Mouse (Mus musculus) stomach, postnatal 0 days (tissue): ENCODE data around the gene Gripap1. TPM values are rescaled to one million over a fixed set of nuclear protein-coding genes. Genes with fewer than 3 reads are reported as not detected.
"Not testable (repeated sequence)": the region's sequence is repeated elsewhere in the genome, so short reads cannot be mapped to it uniquely, and the experiment has no call there.

Source experiments
- ATAC-seq: fragments of 200-750 bp; cut with Nextera tagmentation; 2 replicates; pipeline ENCODE4 v1.8.0; 2017; ENCODE audit not compliant: low FRiP score, low TSS enrichment
- DNase-seq: peaks from one replicate; pipeline ENCODE4 v3.0.0-alpha.2; 2016; ENCODE audit warnings: low spot score
- H3K27ac ChIP-seq: fragments of 300-500 bp; sonication (generic); replicated peaks from 2 replicates; pipeline ENCODE4 v1.5.1; 2014; ENCODE audit warnings: mild to moderate bottlenecking, control low read depth
- H3K27me3 ChIP-seq: fragments of 300-500 bp; sonication (generic); 2 replicates; pipeline ENCODE4 v1.6.1; 2014; ENCODE audit warnings: low read length; ENCODE audit not compliant: control insufficient read depth, insufficient read depth
- H3K36me3 ChIP-seq: fragments of 300-500 bp; sonication (generic); 2 replicates; pipeline ENCODE4 v1.6.1; 2014; ENCODE audit warnings: low read length, mixed read lengths; ENCODE audit not compliant: control insufficient read depth, insufficient read depth
- H3K4me1 ChIP-seq: fragments of 300-500 bp; sonication (generic); replicated peaks from 2 replicates; pipeline ENCODE4 v1.6.1; 2014; ENCODE audit warnings: antibody characterized with exemption; ENCODE audit not compliant: control insufficient read depth, insufficient read depth
- H3K4me2 ChIP-seq: fragments of 300-500 bp; sonication (generic); replicated peaks from 2 replicates; pipeline ENCODE4 v1.6.1; 2014; ENCODE audit warnings: low read depth, mild to moderate bottlenecking, control low read depth, moderate library complexity
- H3K4me3 ChIP-seq: fragments of 300-500 bp; sonication (generic); 2 replicates; pipeline ENCODE4 v1.5.1; 2014; ENCODE audit warnings: low read depth, low read length, control low read depth
- H3K9ac ChIP-seq: fragments of 300-500 bp; sonication (generic); 2 replicates; pipeline ENCODE4 v1.6.1; 2014; ENCODE audit warnings: mild to moderate bottlenecking, low read length, control low read depth, mixed read lengths
- H3K9me3 ChIP-seq: fragments of 300-500 bp; sonication (generic); 2 replicates; pipeline ENCODE4 v1.6.1; 2016; ENCODE audit warnings: low read length; ENCODE audit not compliant: control insufficient read depth
- CTCF ChIP-seq: IDR thresholded peaks from 2 replicates; pipeline ENCODE4 v1.5.1; 2016; ENCODE audit warnings: antibody characterized with exemption, low read depth, mild to moderate bottlenecking, moderate library complexity
- EP300 ChIP-seq: optimal IDR thresholded peaks from 2 replicates; pipeline ENCODE3; 2016; ENCODE audit warnings: antibody characterized with exemption
- WGBS: fragments of 180-500 bp; shearing (Covaris S2); extraction: QIAGEN DNeasy Blood & Tissue Kit; methylation state at CpG from one replicate; pipeline ENCODE4 v1.1.7; 2014; 5-methylcytosine and 5-hydroxymethylcytosine counted together
- polyA plus RNA-seq: library from polyadenylated mRNA; unstranded; fragments of >200 nt; fragmentation: Nextera tagmentation; extraction: Ambion mirVana; gene quantifications from 2 replicates; pipeline ENCODE4 v1.2.1, GENCODE M21; 2015

Gene Gripap1
- polyA plus RNA-seq, 1 experiment from 2014 or later, result 20.0 TPM

DNA sequence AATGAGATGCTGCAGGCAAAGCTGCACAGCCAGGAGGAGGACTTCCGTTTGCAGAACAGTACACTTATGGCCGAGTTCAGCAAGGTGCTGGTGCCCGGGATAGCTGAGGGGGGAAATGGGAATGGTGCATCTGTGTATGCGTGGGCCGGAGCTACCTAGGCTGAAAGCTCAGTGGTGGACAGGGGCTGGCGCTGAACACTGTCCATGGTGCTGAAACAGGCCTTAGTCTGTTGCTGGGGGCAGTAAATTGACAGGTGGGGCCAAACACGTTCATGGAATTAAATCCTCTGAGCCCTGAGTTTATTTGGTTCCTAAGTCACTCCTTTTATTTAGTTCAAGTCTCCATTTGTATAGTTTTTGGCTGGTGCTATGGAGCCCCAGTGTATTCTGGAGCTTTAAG, 5.5 kb downstream of the Gripap1 start:
- no peak overlapping the region for H3K27ac ChIP-seq
- no peaks in the 10 kb centered on the region for H3K4me1 ChIP-seq
- H3K9ac ChIP-seq, result no peak overlapping the region
- TF ChIP-seq CTCF (no peak), EP300 (no peak)
- H3K4me2 ChIP-seq, result no peak overlapping the region
- DNase-seq (peak; percentile 40), ATAC-seq (no peak)
- H3K9me3 ChIP-seq, result no peaks in the 10 kb centered on the region
- H3K27me3 ChIP-seq, result no peaks in the 10 kb centered on the region
- no peak overlapping the region for H3K4me3 ChIP-seq
- no peaks in the 10 kb centered on the region for H3K36me3 ChIP-seq
- WGBS, result 25% methylated on average over 7 of the region's 7 CpGs

DNA sequence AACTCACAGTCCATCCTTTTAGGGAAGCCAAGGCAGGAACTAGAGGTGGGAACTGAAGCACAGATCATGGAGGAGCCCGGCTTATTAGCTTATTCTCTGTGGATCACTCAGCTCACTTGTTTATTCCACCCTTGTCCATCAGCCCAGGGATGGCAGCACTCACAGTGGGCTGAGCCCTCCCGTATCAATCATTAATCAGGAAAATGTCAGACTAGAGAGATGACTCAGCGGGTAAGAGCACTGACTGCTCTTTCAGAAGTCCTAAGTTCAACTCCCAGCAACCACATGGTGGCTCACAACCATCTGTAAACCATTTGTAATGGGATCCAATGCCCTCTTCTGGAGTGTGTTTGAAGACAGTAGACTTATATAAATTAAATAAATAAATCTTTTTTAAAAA, 7.8 kb downstream of the Gripap1 start:
- Histone ChIP-seq H3K27ac (no peak overlapping the region), H3K4me3 (no peak overlapping the region), H3K9me3 (no peaks in the 10 kb centered on the region), H3K36me3 (no peaks in the 10 kb centered on the region), H3K27me3 (no peaks in the 10 kb centered on the region), H3K9ac (no peak overlapping the region), H3K4me2 (no peak overlapping the region), H3K4me1 (no peaks in the 10 kb centered on the region)
- whole genome bisulfite sequencing, result 75% methylated on average over 3 of the region's 3 CpGs
- ATAC-seq, result no peak
- no peak for DNase-seq
- TF ChIP-seq CTCF, result no peak
- no peak for TF ChIP-seq EP300

DNA sequence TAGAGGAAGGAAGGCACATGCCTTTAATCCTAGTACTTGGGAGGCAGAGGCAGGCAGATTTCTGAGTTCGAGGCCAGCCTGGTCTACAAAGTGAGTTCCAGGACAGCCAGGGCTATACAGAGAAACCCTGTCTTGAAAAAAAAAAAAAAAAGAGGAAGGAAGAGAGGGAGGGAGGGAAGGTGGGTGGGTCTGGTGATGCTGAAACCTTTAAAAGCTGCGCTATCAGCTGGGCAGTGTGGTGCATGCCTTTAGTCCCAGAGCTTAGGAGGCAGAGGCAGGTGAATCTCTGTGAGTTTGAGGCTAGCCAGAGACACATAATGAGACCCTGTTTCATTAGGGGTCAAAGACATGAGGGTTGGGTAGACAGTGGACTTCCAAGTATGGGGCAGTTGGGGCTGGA, 12.6 kb downstream of the Gripap1 start:
- not testable (repeated sequence) for H3K9ac ChIP-seq, DNase-seq, ATAC-seq, H3K27ac ChIP-seq, H3K9me3 ChIP-seq, H3K27me3 ChIP-seq, H3K4me3 ChIP-seq, H3K36me3 ChIP-seq, H3K4me1 ChIP-seq, H3K4me2 ChIP-seq
- 71% methylated on average over 1 of the region's 2 CpGs for WGBS

DNA sequence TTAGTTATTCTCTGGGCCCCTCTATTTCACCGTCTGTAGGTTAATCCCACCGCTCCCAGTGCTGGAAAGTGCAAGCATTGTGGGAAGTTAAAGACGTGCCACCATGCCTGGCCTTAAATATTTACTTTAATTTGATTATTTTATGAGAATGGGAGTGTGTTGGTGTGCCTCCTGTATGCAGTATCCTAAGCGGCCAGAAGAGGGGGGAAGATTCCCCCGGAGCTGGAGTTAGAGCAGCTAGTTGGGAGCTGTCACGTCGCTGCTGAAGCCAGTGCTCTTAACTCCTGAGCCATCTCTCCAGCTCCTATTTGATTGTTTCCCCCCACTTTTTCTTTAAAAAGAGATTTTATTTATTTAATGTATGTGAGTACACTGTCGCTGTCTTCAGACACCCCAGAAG, 25.5 kb downstream of the Gripap1 start:
- peak; percentile 41 for DNase-seq
- not testable (repeated sequence) for H3K36me3 ChIP-seq, ATAC-seq

DNA sequence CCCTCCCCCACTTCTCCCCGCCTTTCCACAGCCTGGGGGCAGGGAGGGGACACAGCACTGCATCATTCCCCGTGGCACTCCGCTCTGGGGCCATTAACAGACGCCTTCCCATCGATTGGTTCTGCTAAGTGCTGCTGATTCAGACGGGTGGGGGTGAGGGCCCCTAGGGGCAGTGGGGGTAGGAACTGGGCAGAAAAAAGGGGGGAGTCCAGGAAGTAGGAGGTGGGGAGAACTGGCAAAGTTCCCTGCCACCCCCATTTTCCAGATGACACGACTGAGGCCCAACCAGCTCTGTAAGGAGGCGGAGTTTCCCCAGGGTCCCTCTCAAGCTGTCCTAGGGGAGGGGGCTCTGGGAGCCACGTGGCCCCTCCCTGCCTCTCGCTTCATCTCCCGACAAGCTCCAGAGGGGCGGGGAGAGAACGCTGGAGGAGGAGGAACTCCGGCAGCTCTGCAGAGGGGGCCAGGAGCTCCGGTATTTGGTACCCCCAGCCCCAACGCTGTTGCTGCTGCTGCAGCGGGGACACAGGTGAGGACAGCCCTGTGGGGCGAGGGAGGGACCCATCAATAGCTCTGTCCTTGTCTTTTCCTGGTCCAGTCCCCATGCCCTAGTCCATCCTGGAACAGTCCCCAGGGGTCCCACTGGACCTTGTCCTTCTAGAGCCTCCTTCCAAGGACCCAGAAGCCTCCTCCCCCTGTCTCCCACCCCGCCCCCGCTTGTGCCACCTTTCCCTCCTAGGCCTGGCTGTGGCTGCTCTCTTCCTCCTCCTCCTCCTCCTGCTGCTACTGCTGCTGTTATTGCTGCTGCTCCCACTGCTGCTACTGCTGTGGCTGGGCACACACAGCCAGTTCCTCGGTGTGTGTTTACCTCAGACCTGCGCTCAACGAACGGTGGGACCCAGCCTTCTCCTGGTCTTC, 32.6 kb downstream of the Gripap1 start, which contains the start of gene Kcnd1:
Gene Kcnd1 (plus strand): TSS at position 425 of the 915 bp plus-strand sequence.
- Histone ChIP-seq H3K27me3 (no peaks in the 10 kb centered on the region), H3K9me3 (no peaks in the 10 kb centered on the region), H3K4me2 (peak within 1 kb of the TSS; percentile 49), H3K36me3 (no peaks in the 10 kb centered on the region), H3K4me1 (no peaks in the 10 kb centered on the region), H3K4me3 (peak within 1 kb of the TSS; percentile 44), H3K9ac (peak within 1 kb of the TSS; percentile 27; the same call in 1 of the 2 replicates), H3K27ac (no peak within 1 kb of the TSS)
- WGBS, result 13% methylated on average over 21 of the region's 24 CpGs
- peak; percentile 75 for ATAC-seq
- peak; percentile 20 for DNase-seq
- TF ChIP-seq CTCF, result no peak
- TF ChIP-seq EP300, result no peak

More for the DNA sequence above, 25.5 kb downstream of the Gripap1 start:
- H3K27ac ChIP-seq, H3K4me2 ChIP-seq, H3K4me1 ChIP-seq, H3K9me3 ChIP-seq, H3K9ac ChIP-seq, H3K27me3 ChIP-seq, H3K4me3 ChIP-seq: not testable (repeated sequence)
- WGBS, result 41% methylated on average over 8 of the region's 8 CpGs
- TF ChIP-seq CTCF, result peak; percentile 60

DNA sequence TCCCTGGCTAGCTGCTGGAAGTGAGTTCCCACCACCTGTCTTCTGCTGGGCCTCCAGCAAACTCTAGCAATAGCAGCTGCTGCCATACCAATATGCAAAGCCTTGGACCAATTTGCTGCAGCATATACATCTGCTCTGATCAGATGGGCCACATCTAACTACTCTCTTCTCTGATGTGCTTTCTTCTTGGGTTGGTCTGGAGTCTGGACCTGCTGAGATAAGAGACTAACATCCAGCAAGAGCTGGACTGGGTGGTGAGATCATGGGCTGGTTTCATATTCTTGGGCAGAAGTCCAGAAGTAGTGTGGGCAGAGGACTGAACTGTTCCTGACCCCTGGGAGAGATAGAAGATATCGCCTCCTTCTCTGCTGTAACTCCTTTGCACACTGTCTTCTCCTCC, 47.6 kb downstream of the Gripap1 start:
- Histone ChIP-seq H3K27me3 (no peaks in the 10 kb centered on the region), H3K36me3 (no peaks in the 10 kb centered on the region), H3K4me1 (no peaks in the 10 kb centered on the region), H3K9ac (no peak overlapping the region), H3K9me3 (no peaks in the 10 kb centered on the region), H3K4me3 (no peak overlapping the region), H3K4me2 (no peak overlapping the region), H3K27ac (no peak overlapping the region)
- no peak for ATAC-seq
- WGBS, result 92% methylated on average over 1 of the region's 1 CpGs
- TF ChIP-seq EP300 (no peak), CTCF (no peak)
- DNase-seq, result no peak
